Mouse (Mus musculus) heart, postnatal 0 days (tissue): ENCODE measurements around the gene Acsl5.

ENCODE experiments used
- CTCF ChIP-seq: IDR thresholded peaks from 2 replicates; pipeline ENCODE4 v1.5.1; 2016; ENCODE audit warnings: antibody characterized with exemption, control low read depth, low read depth
- EP300 ChIP-seq: IDR thresholded peaks from 2 replicates; pipeline ENCODE4 v1.6.1; 2016; ENCODE audit warnings: antibody characterized with exemption, low read depth

DNA sequence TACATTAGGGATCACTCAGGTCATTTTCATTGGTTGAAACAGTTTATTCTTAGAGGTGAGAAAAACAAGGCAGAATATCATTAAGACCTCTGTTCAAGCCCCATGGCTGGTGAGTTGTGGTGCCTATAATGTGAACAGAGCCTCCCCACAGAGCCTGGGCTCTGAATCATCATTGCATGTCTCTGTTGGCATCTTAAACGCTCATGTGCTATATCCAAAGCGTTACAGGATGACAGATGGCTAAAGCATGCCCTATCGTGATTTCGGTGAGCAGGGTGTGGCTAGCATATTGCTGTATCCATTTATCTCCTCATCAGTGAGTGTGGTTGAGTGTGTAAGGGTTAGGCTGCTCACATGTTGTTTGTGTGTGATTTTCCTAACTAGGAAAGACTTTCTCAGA, 75.8 kb downstream of the Acsl5 start:
- no peak for TF ChIP-seq CTCF
- TF ChIP-seq EP300: no peak
